Mouse (Mus musculus) E14TG2a.4 (cell line): ENCODE measurements around the gene Sap30bp.

Experiments used
- CTCF ChIP-seq: conservative IDR thresholded peaks from 2 replicates; pipeline ENCODE4 v1.5.1; 2014; ENCODE audit warnings: low read length
- NANOG ChIP-seq: IDR thresholded peaks from 2 replicates; pipeline ENCODE4 v1.6.1; 2014; ENCODE audit warnings: borderline replicate concordance, low read length, mixed read lengths
- POU5F1 ChIP-seq: IDR thresholded peaks from 2 replicates; pipeline ENCODE4 v1.6.1; 2014; ENCODE audit warnings: low read length, borderline replicate concordance

DNA sequence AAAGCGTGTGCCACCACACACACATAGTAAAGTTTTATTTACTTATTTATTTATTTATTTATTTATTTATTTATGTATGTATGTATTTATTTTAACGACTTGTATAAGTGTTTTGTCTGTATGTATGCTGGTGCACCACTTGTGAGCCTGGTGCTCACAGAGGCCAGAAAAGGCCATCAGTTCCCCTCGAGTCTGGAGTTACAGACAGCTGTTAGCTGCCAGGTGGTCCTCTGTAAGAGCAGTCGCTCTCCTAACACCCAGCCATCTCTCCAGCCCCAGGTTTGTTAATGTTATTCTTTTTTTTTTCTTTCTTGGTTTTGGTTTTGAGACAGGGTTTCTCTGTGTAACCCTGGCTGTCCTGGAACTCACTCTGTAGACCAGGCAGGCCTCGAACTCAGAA, 14.4 kb upstream of the Sap30bp start:
- TF ChIP-seq CTCF, result no peak
- no peak for TF ChIP-seq POU5F1
- no peak for TF ChIP-seq NANOG
